Mouse (Mus musculus) liver, embryonic 16.5 days (tissue): ENCODE data around the gene Myom1. TPM values are rescaled to one million over a fixed set of nuclear protein-coding genes. Genes with fewer than 3 reads are reported as not detected.
A peak's percentile ranks its signal among the peaks of the same experiment; 100 is the strongest.

ENCODE experiments used
- ATAC-seq: fragments of 200-750 bp; cut with Nextera tagmentation; 2 replicates; pipeline ENCODE4 v1.8.0; 2017; ENCODE audit warnings: low read depth, mild to moderate bottlenecking, moderate number of reproducible peaks, moderate library complexity
- H3K27ac ChIP-seq: fragments of 300-500 bp; sonication (generic); 2 replicates; pipeline ENCODE4 v1.5.1; 2014; ENCODE audit warnings: mild to moderate bottlenecking, low read length
- H3K27me3 ChIP-seq: fragments of 300-500 bp; sonication (generic); 2 replicates; pipeline ENCODE4 v1.6.1; 2014; ENCODE audit warnings: low read depth, low read length, mixed read lengths; ENCODE audit not compliant: control insufficient read depth, insufficient read depth
- H3K36me3 ChIP-seq: fragments of 300-500 bp; sonication (generic); 2 replicates; pipeline ENCODE4 v1.6.1; 2014; ENCODE audit warnings: mild to moderate bottlenecking; ENCODE audit not compliant: control insufficient read depth, insufficient read depth
- H3K4me1 ChIP-seq: fragments of 300-500 bp; sonication (generic); 2 replicates; pipeline ENCODE4 v1.6.1; 2014; ENCODE audit warnings: low read depth, low read length, mixed read lengths; ENCODE audit not compliant: control insufficient read depth
- H3K4me2 ChIP-seq: fragments of 300-500 bp; sonication (generic); 2 replicates; pipeline ENCODE4 v1.6.1; 2014; ENCODE audit warnings: low read depth, low read length, mixed read lengths
- H3K4me3 ChIP-seq: fragments of 300-500 bp; sonication (generic); 2 replicates; pipeline ENCODE4 v1.5.1; 2014; ENCODE audit warnings: low read depth, mild to moderate bottlenecking, low read length
- H3K9ac ChIP-seq: fragments of 300-500 bp; sonication (generic); 2 replicates; pipeline ENCODE4 v1.6.1; 2014; ENCODE audit warnings: low read depth, low read length
- H3K9me3 ChIP-seq: fragments of 300-500 bp; sonication (generic); replicated peaks from 2 replicates; pipeline ENCODE4 v1.6.1; 2016; ENCODE audit warnings: low read length; ENCODE audit not compliant: control insufficient read depth
- WGBS: fragments of 180-500 bp; shearing (Covaris S2); extraction: QIAGEN DNeasy Blood & Tissue Kit; methylation state at CpG from one replicate; pipeline ENCODE4 v1.1.7; 2014; ENCODE audit not compliant: insufficient replicate concordance; 5-methylcytosine and 5-hydroxymethylcytosine counted together
- polyA plus RNA-seq: library from polyadenylated mRNA; unstranded; fragments of >200 nt; fragmentation: Nextera tagmentation; extraction: Ambion mirVana; gene quantifications from 2 replicates; pipeline ENCODE4 v1.2.1, GENCODE M21; 2015

The Myom1 gene
- polyA plus RNA-seq, 1 experiment from 2014 or later, result 3.3 TPM

DNA sequence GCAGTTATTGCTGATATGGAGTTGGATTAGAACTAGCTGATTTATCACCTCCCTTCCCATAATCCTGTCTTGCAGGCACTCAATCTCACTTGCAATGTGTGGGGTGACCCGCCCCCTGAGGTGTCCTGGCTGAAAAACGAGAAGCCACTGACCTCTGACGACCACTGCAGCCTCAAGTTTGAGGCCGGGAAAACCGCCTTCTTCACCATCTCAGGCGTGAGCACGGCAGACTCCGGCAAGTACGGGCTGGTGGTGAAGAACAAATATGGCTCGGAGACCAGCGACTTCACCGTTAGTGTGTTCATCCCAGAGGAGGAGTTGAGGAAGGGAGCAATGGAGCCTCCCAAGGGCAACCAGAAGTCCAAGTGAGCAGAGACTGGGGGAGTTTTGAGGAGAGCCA, 123.6 kb downstream of the Myom1 start:
- no peak overlapping the region for H3K4me3 ChIP-seq
- no peaks in the 10 kb centered on the region for H3K9me3 ChIP-seq
- no peaks in the 10 kb centered on the region for H3K27me3 ChIP-seq
- no peak overlapping the region for H3K27ac ChIP-seq
- H3K4me1 ChIP-seq, result no peaks in the 10 kb centered on the region; the same call in 1 of the 2 replicates
- no peak overlapping the region for H3K4me2 ChIP-seq
- no peak for ATAC-seq
- H3K9ac ChIP-seq, result no peak overlapping the region
- H3K36me3 ChIP-seq, result no peaks in the 10 kb centered on the region
- 74% methylated on average over 12 of the region's 12 CpGs for WGBS

- H3K4me1 ChIP-seq, result no peaks in the 10 kb centered on the region; the same call in 1 of the 2 replicates
- no peak for ATAC-seq
- H3K4me3 ChIP-seq, result no peak overlapping the region
- 45% methylated on average over 7 of the region's 7 CpGs for WGBS
- no peaks in the 10 kb centered on the region for H3K27me3 ChIP-seq
- H3K4me2 ChIP-seq, result no peak overlapping the region
- no peak overlapping the region for H3K9ac ChIP-seq
- no peak overlapping the region for H3K27ac ChIP-seq
- H3K9me3 ChIP-seq, result no peaks in the 10 kb centered on the region
- H3K36me3 ChIP-seq, result no peaks in the 10 kb centered on the region
Measured at GRCm38 (mm10) chr17:71127464-71128110, 125.2 kb downstream of the Myom1 start.

DNA sequence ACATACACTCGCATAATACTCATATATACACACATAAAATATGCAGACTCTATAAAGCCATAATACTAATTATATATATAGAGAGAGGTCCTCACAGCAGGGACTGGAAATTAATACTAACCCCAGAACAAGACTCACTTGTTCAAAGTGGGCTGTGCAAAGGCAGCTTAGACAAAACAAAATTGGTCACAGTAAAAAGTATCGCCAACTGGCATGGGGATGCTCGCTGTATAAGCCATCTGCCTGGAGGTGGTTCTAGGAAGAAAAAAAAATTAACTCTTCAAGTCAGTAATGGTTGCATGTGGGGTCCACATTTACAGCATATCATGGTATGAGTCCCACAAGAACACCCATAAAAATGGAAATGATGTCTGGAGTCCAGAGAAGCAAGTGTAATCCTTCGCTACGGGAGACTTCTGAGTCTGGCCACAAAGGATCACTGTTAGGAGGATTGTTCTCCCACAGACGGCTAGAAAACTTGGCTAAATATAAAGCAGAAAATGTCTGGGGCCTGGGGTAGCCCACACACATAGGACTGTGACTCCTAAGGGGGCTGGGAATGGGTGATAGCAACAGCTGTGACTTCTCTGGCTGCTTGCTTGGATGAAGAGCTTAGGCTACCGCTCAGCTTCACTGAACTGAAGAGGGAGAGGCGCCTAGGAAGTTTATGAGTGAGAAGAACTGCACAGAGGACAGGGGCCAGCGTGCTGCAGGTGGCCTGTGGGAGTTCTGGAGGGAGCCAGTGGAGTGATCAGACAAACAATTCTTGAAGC, 127.2 kb downstream of the Myom1 start:
- WGBS, result 65% methylated on average over 9 of the region's 9 CpGs
- Histone ChIP-seq H3K4me3 (no peak overlapping the region), H3K36me3 (no peaks in the 10 kb centered on the region), H3K27ac (no peak overlapping the region), H3K4me2 (no peak overlapping the region), H3K9ac (no peak overlapping the region), H3K27me3 (no peaks in the 10 kb centered on the region), H3K9me3 (no peaks in the 10 kb centered on the region), H3K4me1 (no peaks in the 10 kb centered on the region; the same call in none of the 2 replicates)
- ATAC-seq, result no peak

DNA sequence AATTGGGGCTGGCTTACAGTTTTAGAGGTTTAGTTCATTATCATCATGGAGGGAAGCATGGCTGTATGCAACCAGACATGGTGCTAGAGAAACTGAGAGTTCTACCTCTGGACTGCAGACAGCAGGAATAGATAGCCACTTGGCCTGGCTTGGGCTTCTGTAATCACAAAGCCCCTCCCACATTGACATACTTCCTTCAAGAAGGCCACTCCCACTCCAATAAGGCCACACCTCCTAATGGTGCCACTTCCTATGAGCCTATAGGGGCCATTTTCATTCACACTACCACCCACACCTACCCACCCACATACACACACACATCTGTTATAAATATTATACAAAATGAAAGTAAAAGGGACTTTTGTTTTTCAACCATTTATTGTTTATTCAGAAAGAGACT, 129.8 kb downstream of the Myom1 start:
- no peak for ATAC-seq
- Histone ChIP-seq H3K4me3 (no peak overlapping the region), H3K27me3 (no peaks in the 10 kb centered on the region), H3K9ac (no peak overlapping the region), H3K4me2 (no peak overlapping the region), H3K4me1 (peaks cover 6% of the 10 kb centered on the region), H3K36me3 (no peaks in the 10 kb centered on the region), H3K27ac (no peak overlapping the region), H3K9me3 (no peaks in the 10 kb centered on the region)

- no peaks in the 10 kb centered on the region for H3K27me3 ChIP-seq
- no peak overlapping the region for H3K4me3 ChIP-seq
- no peak overlapping the region for H3K9ac ChIP-seq
- no peak overlapping the region for H3K27ac ChIP-seq
- no peaks in the 10 kb centered on the region for H3K9me3 ChIP-seq
- H3K36me3 ChIP-seq, result no peaks in the 10 kb centered on the region
- 52% methylated on average over 11 of the region's 11 CpGs for WGBS
- no peak for ATAC-seq
- H3K4me2 ChIP-seq, result no peak overlapping the region
- peaks cover 6% of the 10 kb centered on the region for H3K4me1 ChIP-seq
Measured at GRCm38 (mm10) chr17:71132856-71133439, 130.5 kb downstream of the Myom1 start.

DNA sequence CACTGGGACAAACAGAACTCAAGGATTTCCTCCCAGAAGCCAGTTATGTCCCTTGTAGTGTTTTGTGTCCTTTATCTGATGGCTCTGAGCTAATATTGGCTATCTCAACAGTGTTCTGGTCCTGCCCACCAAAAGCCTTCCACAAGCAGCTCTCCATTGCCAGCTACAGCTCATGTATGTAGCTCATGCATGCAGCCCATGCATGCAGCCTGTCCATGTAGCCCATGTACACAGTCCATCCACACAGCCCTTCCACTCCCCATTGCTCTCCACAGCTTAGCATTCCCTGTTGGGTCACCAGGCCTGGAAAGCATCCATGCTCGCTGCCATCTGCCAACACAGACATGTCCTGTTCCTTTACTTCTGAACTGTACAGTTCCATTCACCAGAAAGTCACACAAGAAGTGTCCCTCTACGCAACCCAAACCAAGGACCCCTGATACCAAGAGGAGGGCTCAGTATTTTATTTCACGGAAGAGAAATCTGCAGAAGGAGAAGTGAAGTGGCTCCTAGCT, 132.1 kb downstream of the Myom1 start:
- no peaks in the 10 kb centered on the region for H3K36me3 ChIP-seq
- no peak overlapping the region for H3K4me3 ChIP-seq
- WGBS, result 77% methylated on average over 3 of the region's 3 CpGs
- H3K9ac ChIP-seq, result no peak overlapping the region
- no peak overlapping the region for H3K27ac ChIP-seq
- H3K4me2 ChIP-seq, result no peak overlapping the region
- H3K9me3 ChIP-seq, result no peaks in the 10 kb centered on the region
- no peaks in the 10 kb centered on the region for H3K27me3 ChIP-seq
- no peak for ATAC-seq
- peaks cover 6% of the 10 kb centered on the region for H3K4me1 ChIP-seq

- H3K9ac ChIP-seq, result no peak overlapping the region
- no peaks in the 10 kb centered on the region for H3K36me3 ChIP-seq
- no peaks in the 10 kb centered on the region for H3K9me3 ChIP-seq
- no peaks in the 10 kb centered on the region for H3K27me3 ChIP-seq
- no peak overlapping the region for H3K27ac ChIP-seq
- peaks cover 6% of the 10 kb centered on the region for H3K4me1 ChIP-seq
- no peak overlapping the region for H3K4me3 ChIP-seq
- 27% methylated on average over 5 of the region's 5 CpGs for WGBS
- H3K4me2 ChIP-seq, result no peak overlapping the region
- peak; percentile 37; the same call in 1 of the 2 replicates for ATAC-seq
Measured at GRCm38 (mm10) chr17:71135108-71135507, 132.7 kb downstream of the Myom1 start.

GRCm38 (mm10) chr17:71135866-71136265, 133.4 kb downstream of the Myom1 start:
- H3K36me3 ChIP-seq, result no peaks in the 10 kb centered on the region
- H3K27me3 ChIP-seq, result no peaks in the 10 kb centered on the region
- no peak overlapping the region for H3K9ac ChIP-seq
- H3K4me2 ChIP-seq, result no peak overlapping the region
- WGBS, result 63% methylated on average over 5 of the region's 5 CpGs
- H3K27ac ChIP-seq, result no peak overlapping the region
- H3K9me3 ChIP-seq, result no peaks in the 10 kb centered on the region
- peaks cover 6% of the 10 kb centered on the region for H3K4me1 ChIP-seq
- no peak overlapping the region for H3K4me3 ChIP-seq
- no peak for ATAC-seq
